Mouse (Mus musculus) brain, embryonic 18.5 days (tissue): ENCODE results near the gene Gm11733.

ENCODE experiments used
- DNase-seq: peaks from one replicate; pipeline ENCODE4 v3.0.0-alpha.2; 2012; ENCODE audit warnings: low read depth, low spot score

The Gm11733 gene

GRCm38 (mm10) chr11:117535491-117536304, 51.5 kb downstream of the Gm11733 start:
- no peak for DNase-seq

- no peak for DNase-seq
Measured at GRCm38 (mm10) chr11:117536586-117536985, 52.4 kb downstream of the Gm11733 start.
